Mouse (Mus musculus) left cerebral cortex, adult 6 months (tissue): Measurements from ENCODE around the gene Gm20708. TPM values are rescaled to one million over a fixed set of nuclear protein-coding genes. Genes with fewer than 3 reads are reported as not detected.

Experiments used
- long read RNA-seq, 2 experiments: library from polyadenylated mRNA; unstranded; transcript quantifications; one replicate each; pipeline ENCODE4 v2.0.0; 2019 to 2020
- polyA plus RNA-seq: library from polyadenylated mRNA; unstranded; fragments of <200 nt; fragmentation: Nextera tagmentation; gene quantifications from 2 replicates; pipeline ENCODE4 v1.2.3, GENCODE M21; 2021

Gene Gm20708
- 0.35 and 0.55 TPM in 2 replicates for polyA plus RNA-seq
- long read RNA-seq, experiment 1, result 0 reads
- long read RNA-seq, experiment 2, partial matches to known transcripts, result 1 of 1 reads
- long read RNA-seq, experiment 2, other reads (novel, unspliced or antisense), result 0 of 1 reads

GRCm38 (mm10) chr11:117809407-117810311, at the start of gene Gm20708, which contains the start of gene Syngr2:
Gene Gm20708 (plus strand): TSS chr11:117809668.
Gene Syngr2 (plus strand): TSS chr11:117809668.

GRCm38 (mm10) chr11:117781993-117782704, 27.3 kb upstream of the Gm20708 start, which contains the start of the genes Tmc8 and Tmc6:
Gene Tmc8 (plus strand): TSS chr11:117782076.
Gene Tmc6 (minus strand): TSS chr11:117782198.

GRCm38 (mm10) chr11:117797511-117798159, 11.8 kb upstream of the Gm20708 start, which contains the start of gene 6030468B19Rik:
Gene 6030468B19Rik (plus strand): TSS chr11:117797660.

GRCm38 (mm10) chr11:117825333-117826101, 16.0 kb downstream of the Gm20708 start, which contains the start of the genes Afmid and Tk1:
Gene Afmid (plus strand): TSS chr11:117825924.
Gene Tk1 (minus strand): TSS chr11:117826092.

GRCm38 (mm10) chr11:117848985-117849671, 39.7 kb downstream of the Gm20708 start, which contains the start of gene Birc5:
Gene Birc5 (plus strand): TSS chr11:117849251.

GRCm38 (mm10) chr11:117860601-117861000, 51.1 kb downstream of the Gm20708 start, which contains the start of gene Tmem235:
Gene Tmem235 (plus strand): TSS chr11:117860752.

GRCm38 (mm10) chr11:117872861-117873608, 63.6 kb downstream of the Gm20708 start, which contains the start of gene Tha1:
Gene Tha1 (minus strand): TSS chr11:117873481.

Other genes with a start within 250 kb of the Gm20708 start
- gene Tnrc6c, start 155.4 kb upstream of the Gm20708 start, polyA plus RNA-seq, result 4.5 and 4.9 TPM in 2 replicates
- 0.16 and 0.33 TPM in 2 replicates for gene Tmc8, start 27.6 kb upstream of the Gm20708 start, polyA plus RNA-seq
- gene Tmc6, start 27.5 kb upstream of the Gm20708 start, polyA plus RNA-seq, result 4.6 and 4.8 TPM in 2 replicates
- not detected in 2 replicates for gene 6030468B19Rik, start 12.0 kb upstream of the Gm20708 start, polyA plus RNA-seq
- 9.9 and 10.6 TPM in 2 replicates for gene Syngr2, start within 50 bp of the Gm20708 start, polyA plus RNA-seq
- gene Afmid, start 16.3 kb downstream of the Gm20708 start, polyA plus RNA-seq, result 2.7 and 3.8 TPM in 2 replicates
- gene Tk1, start 16.4 kb downstream of the Gm20708 start, polyA plus RNA-seq, result 0.93 TPM in 2 replicates
- gene Birc5, start 39.6 kb downstream of the Gm20708 start, polyA plus RNA-seq, result 1.7 and 2.4 TPM in 2 replicates
- gene Tmem235, start 51.1 kb downstream of the Gm20708 start, polyA plus RNA-seq, result not detected in 2 replicates
- gene Tha1, start 63.8 kb downstream of the Gm20708 start, polyA plus RNA-seq, result 3.1 and 3.4 TPM in 2 replicates
- 1.8 and 2.6 TPM in 2 replicates for gene Socs3, start 160.4 kb downstream of the Gm20708 start, polyA plus RNA-seq
- 85.0 and 90.8 TPM in 2 replicates for gene Pgs1, start 176.6 kb downstream of the Gm20708 start, polyA plus RNA-seq